Mouse (Mus musculus): ENCODE data around the gene Cfap70. TPM values are rescaled to one million over a fixed set of nuclear protein-coding genes. Genes with fewer than 3 reads are reported as not detected.

The Cfap70 gene
- total and polyA plus RNA-seq, 3 experiments, result 0.11 TPM; not detected in 2

GRCm38 (mm10) chr14:20499982-20500381 lies 48.0 kb upstream of the Cfap70 start:
- Histone ChIP-seq H3K4me3 (ENCODE audit: control insufficient read depth in 1 of 2, insufficient read depth in 1 of 2, low read depth in 2 of 2, low read length in 2 of 2) (no peak overlapping the region), H3K4me1 (ENCODE audit: control insufficient read depth in 1 of 2, insufficient read depth in 2 of 2, low read length in 2 of 2) (no peaks in the 10 kb centered on the region), H3K9ac (ENCODE audit: control insufficient read depth, low read depth, low read length, poor library complexity, severe bottlenecking) (no peak overlapping the region), H3K27ac (ENCODE audit: control insufficient read depth, low read depth, low read length) (no peak overlapping the region), H3K27me3 (ENCODE audit: control insufficient read depth in 1 of 2, insufficient read depth in 2 of 2, low read length in 2 of 2) (no peaks in the 10 kb centered on the region), H3K9me3 (replicated peaks; ENCODE audit: insufficient read depth, low read length) (no peaks in the 10 kb centered on the region), H3K79me2 (ENCODE audit: control insufficient read depth, insufficient read depth, low read length, poor library complexity) (no peaks in the 10 kb centered on the region), H3K36me3 (ENCODE audit: control insufficient read depth in 1 of 2, insufficient read depth in 2 of 2, low read length in 2 of 2) (peaks cover 4 to 10% of the 10 kb centered on the region in 2 experiments; a peak in 3 of 4 replicates)
- no peak for DNase-seq (ENCODE audit: low read depth, low spot score)
- TF ChIP-seq GATA1 (IDR thresholded peaks at IDR 0.05; ENCODE audit: low read depth, low read length) (no peak), BHLHE40 (IDR thresholded peaks at IDR 0.05; ENCODE audit: borderline replicate concordance, low read depth, low read length) (no peak), MYB (IDR thresholded peaks at IDR 0.05; ENCODE audit: low read depth, low read length) (no peak), UBTF (IDR thresholded peaks at IDR 0.05; ENCODE audit: borderline replicate concordance, insufficient read depth, low read depth, low read length) (no peak), POLR2AphosphoS2 (IDR thresholded peaks at IDR 0.05; ENCODE audit: low read length) (no peak), GABPA (IDR thresholded peaks at IDR 0.05; ENCODE audit: low read depth, low read length) (no peak), JUND (IDR thresholded peaks at IDR 0.05; ENCODE audit: low read depth, low read length) (no peak), RCOR1 (IDR thresholded peaks at IDR 0.05; ENCODE audit: low read depth, low read length) (no peak), SMC3 (IDR thresholded peaks at IDR 0.05; ENCODE audit: low read depth, low read length) (no peak), EP300 (IDR thresholded peaks at IDR 0.05; ENCODE audit: low read depth in 1 of 2, low read length in 2 of 2) (no peak), TAL1 (IDR thresholded peaks at IDR 0.05; ENCODE audit: low read length) (no peak)

- Histone ChIP-seq H3K36me3 (ENCODE audit: control insufficient read depth in 1 of 2, insufficient read depth in 2 of 2, low read length in 2 of 2) (peaks cover 0 to 10% of the 10 kb centered on the region in 2 experiments; a peak in 1 of 4 replicates), H3K27ac (ENCODE audit: control insufficient read depth, low read depth, low read length) (no peak within 1 kb of the TSS), H3K27me3 (ENCODE audit: control insufficient read depth in 1 of 2, insufficient read depth in 2 of 2, low read length in 2 of 2) (no peaks in the 10 kb centered on the region), H3K4me1 (ENCODE audit: control insufficient read depth in 1 of 2, insufficient read depth in 2 of 2, low read length in 2 of 2) (no peaks in the 10 kb centered on the region), H3K9me3 (replicated peaks; ENCODE audit: insufficient read depth, low read length) (no peaks in the 10 kb centered on the region), H3K9ac (ENCODE audit: control insufficient read depth, low read depth, low read length, poor library complexity, severe bottlenecking) (no peak within 1 kb of the TSS), H3K79me2 (ENCODE audit: control insufficient read depth, insufficient read depth, low read length, poor library complexity) (no peaks in the 10 kb centered on the region), H3K4me3 (ENCODE audit: control insufficient read depth in 1 of 2, insufficient read depth in 1 of 2, low read depth in 2 of 2, low read length in 2 of 2) (no peak within 1 kb of the TSS)
- TF ChIP-seq RAD21 (IDR thresholded peaks at IDR 0.05; ENCODE audit: low read depth, low read length) (no peak), CHD2 (IDR thresholded peaks at IDR 0.05; ENCODE audit: low read length) (no peak), SIN3A (IDR thresholded peaks at IDR 0.05; ENCODE audit: low read length) (no peak), MYC (IDR thresholded peaks at IDR 0.05; ENCODE audit: low read depth, low read length) (no peak), HCFC1 (IDR thresholded peaks at IDR 0.05; ENCODE audit: low read depth, low read length) (no peak), GATA1 (IDR thresholded peaks at IDR 0.05; ENCODE audit: low read depth, low read length) (no peak), ZNF384 (IDR thresholded peaks at IDR 0.05; ENCODE audit: low read depth, low read length) (no peak), ZC3H11A (IDR thresholded peaks at IDR 0.05; ENCODE audit: low read depth, low read length) (no peak), CHD1 (IDR thresholded peaks at IDR 0.05; ENCODE audit: low read depth, low read length) (no peak), USF1 (IDR thresholded peaks at IDR 0.05; ENCODE audit: low read depth, low read length) (no peak), NELFE (IDR thresholded peaks at IDR 0.05; ENCODE audit: low read depth, low read length) (no peak), USF2 (IDR thresholded peaks at IDR 0.05; ENCODE audit: borderline replicate concordance in 1 of 2, insufficient read depth in 1 of 2, low read depth in 1 of 2, low read length in 2 of 2) (no peak), E2F4 (IDR thresholded peaks at IDR 0.05; ENCODE audit: borderline replicate concordance, low read depth, low read length) (no peak), TAL1 (IDR thresholded peaks at IDR 0.05; ENCODE audit: low read length) (no peak), MXI1 (IDR thresholded peaks at IDR 0.05; ENCODE audit: low read depth, low read length) (no peak), POLR2AphosphoS5 (IDR thresholded peaks at IDR 0.05; ENCODE audit: borderline replicate concordance, low read depth, low read length) (no peak), MAX (IDR thresholded peaks at IDR 0.05; ENCODE audit: low read length) (no peak), POLR2AphosphoS2 (IDR thresholded peaks at IDR 0.05; ENCODE audit: low read length) (no peak)
- DNase-seq (ENCODE audit: low read depth, low spot score), result no peak
These were observed 44.6 kb upstream of the Cfap70 start, which contains the start of gene Mss51 for GRCm38 (mm10) chr14:20496603-20497002. Gene Mss51 (minus strand): TSS chr14:20496901.
